Mouse (Mus musculus): Measurements from ENCODE around the gene Lsm4.
A peak's percentile ranks its signal among the peaks of the same experiment; 100 is the strongest.

GRCm38 (mm10) chr8:70699116-70699833, 26.2 kb downstream of the Lsm4 start:
- no peak for TF ChIP-seq BHLHE40 (IDR thresholded peaks at IDR 0.05; ENCODE audit: low read depth, low read length)
- TF ChIP-seq POLR2A (IDR thresholded peaks at IDR 0.05; ENCODE audit: low read depth, low read length) = no peak; the same call in 1 of the 2 replicates
- TF ChIP-seq JUND (conservative IDR thresholded peaks at IDR 0.05; ENCODE audit: low read depth, low read length) = no peak
- no peak for TF ChIP-seq E2F4 (IDR thresholded peaks at IDR 0.05; ENCODE audit: insufficient replicate concordance, low read depth, low read length)
- no peak for TF ChIP-seq MYC (IDR thresholded peaks at IDR 0.05; ENCODE audit: low read depth, low read length)
- no peak for TF ChIP-seq MAX (IDR thresholded peaks at IDR 0.05; ENCODE audit: low read length)
- TF ChIP-seq ELF1 (IDR thresholded peaks at IDR 0.05; ENCODE audit: low read depth, low read length) = peak; percentile 0; the same call in 1 of the 2 replicates
- TF ChIP-seq SMC3 (IDR thresholded peaks at IDR 0.05; ENCODE audit: low read depth, low read length) = no peak
- no peak for TF ChIP-seq NRF1 (IDR thresholded peaks at IDR 0.05; ENCODE audit: low read depth, low read length)
- TF ChIP-seq KAT2A (IDR thresholded peaks at IDR 0.05; ENCODE audit: insufficient replicate concordance, low read length) = no peak
- TF ChIP-seq CTCF (conservative IDR thresholded peaks at IDR 0.05 in 1 of 2, IDR thresholded peaks at IDR 0.05 in 1 of 2; ENCODE audit: low read depth in 2 of 2, low read length in 2 of 2) = no peak; a peak in 1 of 4 replicates
- TF ChIP-seq TCF12 (IDR thresholded peaks at IDR 0.05; ENCODE audit: low read depth, low read length) = no peak
